Mouse (Mus musculus) embryonic facial prominence, embryonic 12.5 days (tissue): ENCODE results near the gene Capza1. TPM values are rescaled to one million over a fixed set of nuclear protein-coding genes. Genes with fewer than 3 reads are reported as not detected.
A peak's percentile ranks its signal among the peaks of the same experiment; 100 is the strongest.

ENCODE experiments used
- ATAC-seq: fragments of 200-750 bp; cut with Nextera tagmentation; 2 replicates; pipeline ENCODE4 v1.8.0; 2017; ENCODE audit not compliant: insufficient number of reproducible peaks, insufficient read depth, low FRiP score, low TSS enrichment
- H3K27ac ChIP-seq: fragments of 300-500 bp; sonication (generic); 2 replicates; pipeline ENCODE4 v1.5.1; 2016; ENCODE audit warnings: mild to moderate bottlenecking
- H3K27me3 ChIP-seq: fragments of 300-500 bp; sonication (generic); 2 replicates; pipeline ENCODE4 v1.6.1; 2016; ENCODE audit warnings: mild to moderate bottlenecking, moderate library complexity
- H3K36me3 ChIP-seq: fragments of 300-500 bp; sonication (generic); 2 replicates; pipeline ENCODE4 v1.6.1; 2016; ENCODE audit warnings: mild to moderate bottlenecking
- H3K4me1 ChIP-seq: fragments of 300-500 bp; sonication (generic); 2 replicates; pipeline ENCODE4 v1.6.1; 2016
- H3K4me2 ChIP-seq: fragments of 300-500 bp; sonication (generic); replicated peaks from 2 replicates; pipeline ENCODE4 v1.6.1; 2016; ENCODE audit warnings: mild to moderate bottlenecking, moderate library complexity
- H3K4me3 ChIP-seq: fragments of 300-500 bp; sonication (generic); 2 replicates; pipeline ENCODE4 v1.5.1; 2016; ENCODE audit warnings: mild to moderate bottlenecking
- H3K9ac ChIP-seq: fragments of 300-500 bp; sonication (generic); 2 replicates; pipeline ENCODE4 v1.6.1; 2016; ENCODE audit warnings: mild to moderate bottlenecking, moderate library complexity
- H3K9me3 ChIP-seq: fragments of 300-500 bp; sonication (generic); 2 replicates; pipeline ENCODE4 v1.6.1; 2016; ENCODE audit warnings: mild to moderate bottlenecking, moderate library complexity
- WGBS: fragments of 180-500 bp; shearing (Covaris S2); methylation state at CpG from one replicate; pipeline ENCODE4 v1.1.7; 2016; 5-methylcytosine and 5-hydroxymethylcytosine counted together
- polyA plus RNA-seq: library from polyadenylated mRNA; unstranded; fragments of >200 nt; fragmentation: Nextera tagmentation; extraction: Ambion mirVana; gene quantifications from 2 replicates; pipeline ENCODE4 v1.2.1, GENCODE M21; 2016

Capza1 gene
- polyA plus RNA-seq, 1 experiment from 2014 or later: 188 TPM

DNA sequence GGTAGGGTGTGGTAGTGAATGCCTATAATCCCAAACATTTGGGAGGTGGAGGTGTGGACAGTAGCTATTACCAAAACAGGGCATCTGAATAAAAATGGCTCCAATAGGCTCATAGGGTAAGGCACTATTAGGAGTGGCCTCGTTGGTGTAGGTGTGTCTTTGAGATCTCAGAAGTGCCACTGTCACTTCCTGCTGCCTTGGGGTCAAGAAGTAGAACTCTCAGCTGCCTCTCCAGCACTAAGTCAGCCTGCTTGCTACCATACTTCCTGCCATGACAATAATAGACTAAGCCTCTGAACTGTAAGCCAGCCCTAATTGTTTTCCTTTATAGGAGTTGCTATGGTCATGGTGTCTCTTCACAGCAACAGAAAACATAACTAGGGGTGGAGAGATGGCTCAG lies 8.2 kb downstream of the Capza1 start:
- Histone ChIP-seq H3K27me3 (no peaks in the 10 kb centered on the region), H3K9ac (no peak overlapping the region), H3K4me1 (no peaks in the 10 kb centered on the region), H3K9me3 (no peaks in the 10 kb centered on the region), H3K36me3 (no peaks in the 10 kb centered on the region), H3K4me2 (no peak overlapping the region), H3K27ac (no peak overlapping the region), H3K4me3 (no peak overlapping the region)
- WGBS: 79% methylated on average over 1 of the region's 1 CpGs
- ATAC-seq: no peak

DNA sequence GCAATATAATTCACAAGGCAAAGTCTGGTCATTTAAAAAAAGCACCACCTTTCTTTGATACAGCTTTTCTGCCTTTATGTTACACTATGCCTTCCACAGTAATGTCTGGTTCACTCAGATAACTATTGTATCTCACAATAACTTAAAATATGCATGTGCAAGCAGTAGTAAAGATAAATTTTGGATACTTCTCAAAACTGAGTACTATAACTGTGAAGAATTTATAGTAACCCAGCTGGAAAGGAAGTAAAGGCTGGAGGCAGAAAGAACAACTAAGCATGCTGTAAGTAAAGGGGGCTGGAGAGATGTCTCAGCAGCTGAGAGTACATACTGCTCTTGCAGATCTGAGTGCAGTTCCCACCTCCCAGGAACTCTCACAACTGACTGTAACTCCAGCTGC lies 9.4 kb downstream of the Capza1 start:
- Histone ChIP-seq H3K4me2 (no peak overlapping the region), H3K27me3 (no peaks in the 10 kb centered on the region), H3K9me3 (no peaks in the 10 kb centered on the region; the same call in 1 of the 2 replicates), H3K36me3 (peaks cover 3% of the 10 kb centered on the region; the same call in 1 of the 2 replicates), H3K4me3 (no peak overlapping the region), H3K9ac (no peak overlapping the region), H3K4me1 (no peaks in the 10 kb centered on the region), H3K27ac (no peak overlapping the region)
- no peak for ATAC-seq

DNA sequence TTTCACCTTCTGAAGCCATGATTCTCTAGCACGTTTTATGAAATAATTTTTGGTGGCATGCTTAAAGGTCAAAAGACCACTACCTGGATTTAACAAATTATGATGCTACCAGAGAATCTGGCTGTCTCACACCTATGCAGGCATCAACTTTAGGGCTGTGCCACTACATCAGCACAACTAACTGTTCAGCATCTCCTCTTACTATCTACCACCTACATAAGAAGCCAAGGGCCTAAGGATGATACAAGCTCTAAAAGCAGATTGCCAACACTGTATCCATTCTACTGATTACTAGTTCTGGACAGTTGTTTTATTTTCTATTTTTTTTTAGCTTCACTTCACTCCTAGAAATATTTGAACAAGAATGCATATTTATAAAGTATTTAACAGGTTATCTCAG lies 9.8 kb downstream of the Capza1 start:
- 90% methylated on average over 1 of the region's 1 CpGs for WGBS
- no peak overlapping the region for H3K4me2 ChIP-seq

DNA sequence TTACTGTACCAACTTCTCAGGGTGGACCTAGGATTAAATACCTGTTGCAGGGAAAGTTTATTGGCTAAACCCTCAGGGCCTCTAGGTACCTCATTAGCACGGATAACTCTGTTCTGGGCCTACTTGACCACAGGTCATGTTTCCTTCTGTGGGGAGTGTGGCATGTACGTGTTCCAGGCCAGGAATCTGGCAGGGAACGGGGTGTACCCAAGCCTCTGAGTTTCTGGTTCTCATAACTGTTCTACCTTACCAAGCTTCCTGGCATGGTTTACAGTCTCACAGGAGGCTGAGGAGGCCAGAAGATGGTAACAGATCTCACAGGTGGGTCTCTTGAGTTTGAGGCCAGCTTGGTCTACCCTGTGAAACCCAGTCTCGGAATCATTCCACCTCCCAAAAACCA lies 17.7 kb downstream of the Capza1 start:
- peaks cover 30% of the 10 kb centered on the region for H3K36me3 ChIP-seq
- 87% methylated on average over 4 of the region's 4 CpGs for WGBS
- no peak overlapping the region for H3K27ac ChIP-seq
- H3K27me3 ChIP-seq: no peaks in the 10 kb centered on the region
- H3K4me3 ChIP-seq: no peak overlapping the region
- no peak overlapping the region for H3K4me2 ChIP-seq
- no peaks in the 10 kb centered on the region for H3K4me1 ChIP-seq
- H3K9me3 ChIP-seq: no peaks in the 10 kb centered on the region; the same call in 1 of the 2 replicates
- no peak for ATAC-seq
- H3K9ac ChIP-seq: no peak overlapping the region

More for the DNA sequence above, 9.8 kb downstream of the Capza1 start:
- Histone ChIP-seq H3K27ac (no peak overlapping the region), H3K27me3 (no peaks in the 10 kb centered on the region), H3K4me1 (no peaks in the 10 kb centered on the region), H3K4me3 (no peak overlapping the region), H3K9ac (no peak overlapping the region), H3K9me3 (no peaks in the 10 kb centered on the region; the same call in 1 of the 2 replicates), H3K36me3 (peaks cover 6% of the 10 kb centered on the region; the same call in 1 of the 2 replicates)
- ATAC-seq: no peak

DNA sequence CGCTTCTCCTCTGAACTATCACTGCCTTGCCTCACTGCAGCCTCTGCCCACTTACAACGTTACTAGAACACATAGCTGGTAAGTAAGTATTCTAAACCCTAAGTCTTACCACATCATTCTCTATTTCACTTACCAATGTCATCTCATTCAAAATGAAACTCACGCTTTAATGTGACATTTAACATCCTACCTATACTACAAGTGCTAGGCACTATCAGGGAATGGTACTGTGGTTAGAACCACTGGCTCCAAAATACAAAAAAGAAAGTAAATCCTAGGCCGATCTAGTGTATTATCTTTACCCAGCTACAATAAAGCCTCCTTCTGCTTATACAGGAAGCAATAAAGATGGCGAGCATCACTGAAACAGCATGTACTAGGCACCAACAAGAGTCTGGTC lies 23.3 kb downstream of the Capza1 start:
- 97% methylated on average over 5 of the region's 5 CpGs for WGBS
- Histone ChIP-seq H3K4me2 (no peak overlapping the region), H3K27me3 (no peaks in the 10 kb centered on the region), H3K9me3 (no peaks in the 10 kb centered on the region), H3K27ac (no peak overlapping the region), H3K9ac (no peak overlapping the region), H3K4me1 (no peaks in the 10 kb centered on the region), H3K36me3 (peaks cover 50% of the 10 kb centered on the region), H3K4me3 (no peak overlapping the region)
- no peak for ATAC-seq

DNA sequence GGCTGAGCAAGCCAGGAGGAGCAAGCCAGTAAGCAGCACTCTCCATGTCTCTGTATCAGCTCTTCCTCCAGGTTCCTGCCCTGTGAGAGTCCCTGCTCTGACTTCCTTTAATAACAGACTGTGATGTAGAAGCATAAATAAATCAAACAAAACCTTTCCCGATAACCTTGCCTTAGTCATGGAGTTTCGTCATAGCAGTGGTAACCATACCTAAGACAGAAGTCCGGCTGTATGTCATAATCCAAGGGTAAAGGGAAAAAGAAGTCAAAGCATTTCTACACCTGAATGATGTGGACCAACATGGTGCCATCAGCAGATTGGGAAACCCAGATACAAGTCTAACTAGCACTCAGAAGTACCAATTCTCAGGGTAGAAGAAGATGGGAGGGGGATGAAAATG lies 28.5 kb downstream of the Capza1 start:
- Histone ChIP-seq H3K27me3 (no peaks in the 10 kb centered on the region), H3K36me3 (peaks cover 48% of the 10 kb centered on the region)

DNA sequence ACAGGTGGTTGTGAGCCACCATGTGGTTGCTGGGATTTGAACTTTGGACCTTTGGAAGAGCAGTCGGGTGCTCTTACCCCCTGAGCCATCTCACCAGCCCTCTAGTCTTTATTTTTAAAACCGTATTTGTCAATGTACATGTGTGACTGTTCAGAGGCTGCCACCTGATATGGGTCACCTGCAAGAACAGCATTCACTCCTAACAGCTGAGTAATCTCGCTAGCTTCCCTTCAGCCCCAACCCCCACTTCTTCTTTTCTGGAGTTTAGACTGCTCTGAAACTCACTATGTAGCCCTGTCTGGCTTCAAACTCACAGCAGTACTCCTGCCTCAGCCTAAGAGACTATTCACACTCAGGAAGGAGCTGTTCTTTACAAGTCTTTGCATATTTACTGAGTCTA lies 41.9 kb downstream of the Capza1 start:
- WGBS: 72% methylated on average over 3 of the region's 3 CpGs

More for the DNA sequence above, 28.5 kb downstream of the Capza1 start:
- no peak overlapping the region for H3K27ac ChIP-seq
- no peak overlapping the region for H3K4me2 ChIP-seq
- H3K9ac ChIP-seq: no peak overlapping the region
- 98% methylated on average over 3 of the region's 3 CpGs for WGBS
- H3K9me3 ChIP-seq: no peaks in the 10 kb centered on the region
- H3K4me3 ChIP-seq: no peak overlapping the region
- no peaks in the 10 kb centered on the region for H3K4me1 ChIP-seq
- ATAC-seq: no peak

DNA sequence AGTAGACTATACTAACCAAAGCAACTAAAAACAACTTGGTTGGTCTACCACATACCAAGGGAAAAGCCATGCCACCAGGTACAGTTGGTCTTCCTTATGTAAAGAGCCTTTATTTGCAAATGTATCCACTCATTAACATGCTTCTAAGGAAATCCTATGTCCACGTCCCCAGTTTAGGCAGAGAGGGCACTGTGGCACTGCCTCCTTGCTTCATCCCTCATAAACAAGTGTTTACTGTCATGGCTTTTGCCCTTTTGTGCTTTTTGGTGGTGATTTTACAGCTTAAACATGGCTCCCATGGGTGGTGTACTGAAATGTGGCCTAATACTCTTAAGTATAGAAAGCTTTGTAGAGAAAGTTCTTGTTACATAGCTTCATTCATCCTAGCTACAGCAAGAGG lies 43.9 kb downstream of the Capza1 start:
- Histone ChIP-seq H3K27me3 (no peaks in the 10 kb centered on the region), H3K36me3 (peaks cover 9% of the 10 kb centered on the region; the same call in 1 of the 2 replicates), H3K9ac (no peak overlapping the region), H3K4me3 (no peak overlapping the region), H3K4me2 (no peak overlapping the region), H3K27ac (no peak overlapping the region), H3K4me1 (peaks cover 18% of the 10 kb centered on the region), H3K9me3 (no peaks in the 10 kb centered on the region)
- 59% methylated on average over 1 of the region's 1 CpGs for WGBS
- ATAC-seq: no peak

More for the DNA sequence above, 41.9 kb downstream of the Capza1 start:
- Histone ChIP-seq H3K36me3 (peaks cover 23% of the 10 kb centered on the region; the same call in 1 of the 2 replicates), H3K4me3 (no peak overlapping the region), H3K4me2 (no peak overlapping the region), H3K27me3 (no peaks in the 10 kb centered on the region), H3K9me3 (no peaks in the 10 kb centered on the region), H3K4me1 (peaks cover 4% of the 10 kb centered on the region; the same call in 1 of the 2 replicates), H3K9ac (no peak overlapping the region), H3K27ac (no peak overlapping the region)
- ATAC-seq: no peak

DNA sequence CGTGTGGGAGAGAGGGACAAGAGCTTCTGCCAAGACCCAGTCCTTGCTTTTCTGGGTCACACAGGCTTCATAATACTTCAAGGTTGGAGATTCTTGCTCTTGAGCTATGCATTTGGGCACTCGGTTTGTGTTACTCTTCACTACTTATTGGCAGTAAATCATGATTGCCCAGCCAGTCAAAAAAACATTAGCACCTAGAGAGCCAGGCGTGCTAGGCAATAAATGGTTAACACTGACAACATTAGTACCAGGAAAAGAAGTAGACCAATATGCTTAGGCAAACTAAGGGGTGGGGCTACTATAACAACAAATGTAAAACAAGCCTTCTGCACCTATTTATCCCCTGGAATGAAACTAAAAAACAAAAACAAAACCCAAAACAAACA lies 45.6 kb downstream of the Capza1 start:
- Histone ChIP-seq H3K36me3 (0 out of 2 replicates have a peak, but pooled peaks cover 4% of the 10 kb centered on the region), H3K9ac (no peak overlapping the region), H3K27me3 (no peaks in the 10 kb centered on the region), H3K4me1 (peaks cover 18% of the 10 kb centered on the region), H3K4me2 (peak overlapping the region; percentile 84), H3K9me3 (no peaks in the 10 kb centered on the region), H3K27ac (peak overlapping the region; percentile 94), H3K4me3 (peak overlapping the region; percentile 86)
- ATAC-seq: no peak
- 6% methylated on average over 3 of the region's 3 CpGs for WGBS

DNA sequence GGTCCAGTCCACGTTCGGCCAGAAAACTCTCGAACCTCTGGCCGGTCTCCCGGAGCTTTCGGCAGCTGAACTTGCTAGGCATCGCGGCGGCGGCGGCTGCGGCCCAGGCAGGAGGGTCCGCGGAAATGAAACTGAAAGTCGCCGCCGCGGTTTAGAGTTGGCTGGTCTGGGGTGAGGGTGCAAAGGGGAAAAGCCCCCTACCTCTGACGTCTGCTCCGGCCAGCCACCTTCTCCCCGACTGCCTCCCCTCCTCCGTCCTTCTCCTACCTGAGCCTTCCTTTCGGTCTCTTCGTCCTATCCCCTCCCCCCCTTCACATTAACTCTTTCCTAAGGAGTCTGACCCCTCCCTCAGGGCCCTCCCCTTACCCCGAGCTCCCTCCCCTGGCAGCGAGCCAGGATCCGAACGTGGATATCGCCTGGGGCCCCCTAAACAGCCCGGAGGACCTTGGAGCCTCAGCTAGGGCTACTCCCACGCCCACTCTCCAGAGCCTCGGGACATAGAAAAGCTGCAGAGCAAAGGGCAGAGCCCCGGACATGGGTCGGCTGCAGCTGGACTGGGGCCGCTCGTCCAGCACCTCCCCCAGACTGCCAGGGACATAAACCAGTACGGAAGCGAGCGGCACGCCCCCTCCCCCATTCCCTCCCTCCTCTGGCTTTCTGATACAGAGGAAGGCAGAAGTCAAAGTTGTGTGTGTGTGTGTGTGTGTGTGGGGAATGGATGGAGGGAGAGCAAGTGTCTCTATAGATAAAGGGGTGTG lies 46.1 kb downstream of the Capza1 start, which contains the start of gene Mov10:
Gene Mov10 (minus strand): TSS at position 573 of the 758 bp plus-strand sequence.
- H3K9me3 ChIP-seq: no peaks in the 10 kb centered on the region
- peak within 1 kb of the TSS; percentile 91 for H3K9ac ChIP-seq
- 1% methylated on average over 40 of the region's 40 CpGs for WGBS
- H3K27me3 ChIP-seq: no peaks in the 10 kb centered on the region
- peak within 1 kb of the TSS; percentile 86 for H3K4me3 ChIP-seq
- H3K36me3 ChIP-seq: 0 out of 2 replicates have a peak, but pooled peaks cover 4% of the 10 kb centered on the region
- peak within 1 kb of the TSS; percentile 94 for H3K27ac ChIP-seq
- ATAC-seq: peak; percentile 78
- peak within 1 kb of the TSS; percentile 84 for H3K4me2 ChIP-seq
- peaks cover 18% of the 10 kb centered on the region for H3K4me1 ChIP-seq

DNA sequence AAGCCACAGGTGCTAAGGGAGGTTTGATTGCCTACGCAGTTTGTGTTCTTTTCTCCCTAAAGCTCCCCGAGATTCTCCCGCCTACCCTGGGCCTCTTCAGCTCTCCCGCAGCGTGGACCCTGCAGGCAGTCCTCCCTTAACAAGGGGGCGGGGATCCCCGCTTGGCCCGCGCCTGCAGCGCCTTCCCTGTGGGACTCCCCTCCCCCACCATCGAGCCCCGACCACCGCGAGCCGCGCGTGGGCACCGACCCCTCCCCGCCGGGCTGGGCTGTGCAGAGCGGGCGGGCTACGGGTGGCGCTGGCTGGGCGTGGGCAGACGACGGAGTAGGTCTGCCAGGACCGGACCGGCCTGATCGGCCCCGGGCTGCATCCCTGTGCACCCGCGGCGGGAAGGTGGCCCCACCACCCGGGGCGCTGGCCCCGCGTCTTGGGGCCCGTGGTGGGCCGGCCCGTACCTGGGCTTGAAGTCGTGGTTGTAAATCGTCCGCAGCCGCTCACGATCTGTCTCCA lies 46.8 kb downstream of the Capza1 start:
- H3K36me3 ChIP-seq: 0 out of 2 replicates have a peak, but pooled peaks cover 2% of the 10 kb centered on the region
- ATAC-seq: peak; percentile 73
- peaks cover 18% of the 10 kb centered on the region for H3K4me1 ChIP-seq
- 1% methylated on average over 46 of the region's 46 CpGs for WGBS
- H3K27ac ChIP-seq: peak overlapping the region; percentile 94
- no peaks in the 10 kb centered on the region for H3K9me3 ChIP-seq
- H3K9ac ChIP-seq: peak overlapping the region; percentile 91
- H3K4me2 ChIP-seq: peak overlapping the region; percentile 84
- H3K27me3 ChIP-seq: no peaks in the 10 kb centered on the region
- peak overlapping the region; percentile 86 for H3K4me3 ChIP-seq

DNA sequence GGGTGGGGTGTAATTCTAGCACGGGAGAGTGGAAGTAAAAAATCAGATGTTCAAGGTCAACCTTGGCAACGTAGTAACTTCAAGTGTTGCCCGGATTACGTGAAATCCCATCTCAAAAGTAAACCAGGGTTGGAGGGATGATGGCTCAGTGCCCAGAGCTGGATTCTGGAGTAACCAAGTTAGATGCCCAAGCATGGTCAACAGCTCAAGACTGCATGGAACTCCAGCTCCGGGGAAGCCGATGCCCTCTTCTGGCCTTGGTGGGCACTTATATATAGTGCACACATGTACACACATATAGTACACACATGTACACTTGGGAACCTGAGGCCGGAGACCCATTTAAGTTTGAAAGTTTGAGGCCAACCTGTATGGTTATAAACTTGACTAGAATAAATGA lies 48.2 kb downstream of the Capza1 start:
- no peaks in the 10 kb centered on the region for H3K36me3 ChIP-seq
- H3K27ac ChIP-seq: no peak overlapping the region
- H3K4me2 ChIP-seq: no peak overlapping the region
- H3K27me3 ChIP-seq: no peaks in the 10 kb centered on the region
- no peak overlapping the region for H3K4me3 ChIP-seq
- H3K9me3 ChIP-seq: no peaks in the 10 kb centered on the region
- ATAC-seq: no peak
- no peak overlapping the region for H3K9ac ChIP-seq
- peaks cover 18% of the 10 kb centered on the region for H3K4me1 ChIP-seq
- 93% methylated on average over 7 of the region's 7 CpGs for WGBS
